Mouse (Mus musculus): Measurements from ENCODE around the gene Ift80. TPM values are rescaled to one million over a fixed set of nuclear protein-coding genes. Genes with fewer than 3 reads are reported as not detected.
"Not testable (repeated sequence)": the region's sequence is repeated elsewhere in the genome, so short reads cannot be mapped to it uniquely, and the experiment has no call there.

Ift80 gene
- polyA plus RNA-seq, 1 experiment from 2014 or later: 20.7 TPM

- 53% methylated on average over 9 of the region's 9 CpGs for WGBS
- no peak overlapping the region for H3K4me2 ChIP-seq (ENCODE audit: low read depth, low read length)
- H3K9ac ChIP-seq (ENCODE audit: low read length): no peak overlapping the region
- no peaks in the 10 kb centered on the region for H3K9me3 ChIP-seq (ENCODE audit: control insufficient read depth, low read length)
- no peak for ATAC-seq (ENCODE audit: low read depth)
- no peaks in the 10 kb centered on the region for H3K36me3 ChIP-seq (ENCODE audit: control insufficient read depth, insufficient read depth, low read length)
- H3K27ac ChIP-seq (ENCODE audit: low read length): no peak overlapping the region
- no peaks in the 10 kb centered on the region for H3K27me3 ChIP-seq (ENCODE audit: control insufficient read depth, insufficient read depth, low read depth, low read length)
- no peak overlapping the region for H3K4me3 ChIP-seq (ENCODE audit: low read length)
- H3K4me1 ChIP-seq (replicated peaks; ENCODE audit: control insufficient read depth, insufficient read depth, low read length): no peaks in the 10 kb centered on the region
Observed at GRCm38 (mm10) chr3:68928619-68929018, 75.8 kb downstream of the Ift80 start.

GRCm38 (mm10) chr3:68907509-68907908 lies 96.9 kb downstream of the Ift80 start:
- no peak overlapping the region for H3K4me3 ChIP-seq (ENCODE audit: low read length)
- 83% methylated on average over 4 of the region's 4 CpGs for WGBS
- no peak overlapping the region for H3K4me2 ChIP-seq (ENCODE audit: low read depth, low read length)
- no peak for ATAC-seq (ENCODE audit: low read depth)
- H3K27me3 ChIP-seq (ENCODE audit: control insufficient read depth, insufficient read depth, low read depth, low read length): no peaks in the 10 kb centered on the region
- no peaks in the 10 kb centered on the region for H3K36me3 ChIP-seq (ENCODE audit: control insufficient read depth, insufficient read depth, low read length)
- no peak overlapping the region for H3K27ac ChIP-seq (ENCODE audit: low read length)
- H3K4me1 ChIP-seq (replicated peaks; ENCODE audit: control insufficient read depth, insufficient read depth, low read length): no peaks in the 10 kb centered on the region
- no peak overlapping the region for H3K9ac ChIP-seq (ENCODE audit: low read length)
- no peaks in the 10 kb centered on the region for H3K9me3 ChIP-seq (ENCODE audit: control insufficient read depth, low read length)

DNA sequence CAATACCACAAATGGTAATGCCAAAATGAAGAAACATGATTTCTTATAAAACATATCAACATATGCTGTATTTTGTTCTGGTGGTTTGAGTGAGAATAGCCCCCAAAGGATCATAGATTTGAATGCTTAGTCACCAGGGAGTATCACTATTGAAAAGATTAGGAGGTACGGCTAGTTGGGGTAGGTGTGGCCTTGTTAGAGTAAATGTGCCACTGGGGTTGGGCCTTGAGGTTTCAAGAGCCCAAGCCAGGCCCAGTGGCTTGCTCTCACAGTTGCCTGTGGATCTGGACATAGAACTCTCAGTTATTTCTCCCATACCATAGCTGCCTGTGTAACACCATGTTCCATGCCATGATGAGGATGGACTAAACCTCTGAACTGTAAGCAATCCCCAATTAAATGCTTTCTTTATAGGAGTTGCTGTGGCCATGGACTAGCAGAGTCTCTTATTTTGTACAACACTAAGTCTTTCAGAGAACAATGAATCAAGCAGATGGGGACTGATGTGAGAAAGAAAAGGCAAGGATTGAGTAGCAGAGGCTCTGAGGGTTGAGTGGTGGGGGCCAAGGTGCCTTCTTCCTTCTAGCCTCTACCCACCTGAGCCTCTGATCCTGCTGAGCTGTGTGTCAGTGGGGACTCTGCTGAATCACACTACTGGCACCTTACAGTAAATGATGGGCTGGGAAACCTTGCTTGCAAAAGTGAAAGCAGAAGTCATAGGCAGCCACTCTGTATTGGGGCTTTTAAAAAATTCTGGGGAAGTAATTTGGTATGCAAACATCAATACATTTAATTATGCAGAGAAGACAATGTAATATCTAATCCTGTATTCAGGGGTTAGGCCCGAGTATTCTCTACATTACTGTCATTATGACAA lies 99.2 kb downstream of the Ift80 start:
- Histone ChIP-seq H3K27ac (ENCODE audit: low read length) (no peak overlapping the region), H3K4me3 (ENCODE audit: low read length) (no peak overlapping the region), H3K4me2 (ENCODE audit: low read depth, low read length) (no peak overlapping the region), H3K27me3 (ENCODE audit: control insufficient read depth, insufficient read depth, low read depth, low read length) (no peaks in the 10 kb centered on the region), H3K36me3 (ENCODE audit: control insufficient read depth, insufficient read depth, low read length) (no peaks in the 10 kb centered on the region), H3K9me3 (ENCODE audit: control insufficient read depth, low read length) (no peaks in the 10 kb centered on the region), H3K9ac (ENCODE audit: low read length) (no peak overlapping the region), H3K4me1 (replicated peaks; ENCODE audit: control insufficient read depth, insufficient read depth, low read length) (no peaks in the 10 kb centered on the region)
- WGBS: 49% methylated on average over 2 of the region's 2 CpGs
- no peak for ATAC-seq (ENCODE audit: low read depth)

- H3K4me3 ChIP-seq (ENCODE audit: low read length); H3K27ac ChIP-seq (ENCODE audit: low read length); H3K36me3 ChIP-seq (ENCODE audit: control insufficient read depth, insufficient read depth, low read length); H3K4me1 ChIP-seq (replicated peaks; ENCODE audit: control insufficient read depth, insufficient read depth, low read length); H3K27me3 ChIP-seq (ENCODE audit: control insufficient read depth, insufficient read depth, low read depth, low read length); H3K9ac ChIP-seq (ENCODE audit: low read length); H3K9me3 ChIP-seq (ENCODE audit: control insufficient read depth, low read length); H3K4me2 ChIP-seq (ENCODE audit: low read depth, low read length): not testable (repeated sequence)
- WGBS: 91% methylated on average over 10 of the region's 20 CpGs
- peak; percentile 62; the same call in 1 of the 2 replicates for ATAC-seq (ENCODE audit: low read depth)
Observed at GRCm38 (mm10) chr3:68902636-68903035, 101.7 kb downstream of the Ift80 start.

DNA sequence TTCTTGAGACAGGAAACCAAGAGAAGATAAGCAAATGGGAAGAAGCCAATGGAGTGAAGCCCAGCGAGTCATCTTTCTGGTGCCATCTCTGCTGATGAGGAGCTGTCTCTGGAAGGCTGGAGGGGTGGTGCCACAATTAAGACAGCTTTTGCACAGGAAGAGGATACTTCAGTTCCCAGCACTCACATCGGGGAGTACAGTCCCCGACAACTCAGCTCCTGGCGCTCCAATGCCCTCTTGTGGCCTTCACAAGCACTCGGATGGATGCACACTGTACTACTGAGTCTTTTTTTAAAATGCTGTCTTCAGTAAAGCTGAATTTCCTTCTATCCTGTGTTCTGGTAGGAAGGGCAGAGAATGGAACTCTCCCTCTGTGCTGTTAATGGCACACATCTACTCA lies 107.2 kb downstream of the Ift80 start:
- WGBS: 85% methylated on average over 5 of the region's 5 CpGs
- no peaks in the 10 kb centered on the region for H3K9me3 ChIP-seq (ENCODE audit: control insufficient read depth, low read length)
- no peak overlapping the region for H3K4me3 ChIP-seq (ENCODE audit: low read length)
- no peaks in the 10 kb centered on the region for H3K4me1 ChIP-seq (replicated peaks; ENCODE audit: control insufficient read depth, insufficient read depth, low read length)
- H3K9ac ChIP-seq (ENCODE audit: low read length): no peak overlapping the region
- no peaks in the 10 kb centered on the region for H3K27me3 ChIP-seq (ENCODE audit: control insufficient read depth, insufficient read depth, low read depth, low read length)
- no peaks in the 10 kb centered on the region; the same call in 1 of the 2 replicates for H3K36me3 ChIP-seq (ENCODE audit: control insufficient read depth, insufficient read depth, low read length)
- no peak for ATAC-seq (ENCODE audit: low read depth)
- H3K27ac ChIP-seq (ENCODE audit: low read length): no peak overlapping the region
- H3K4me2 ChIP-seq (ENCODE audit: low read depth, low read length): no peak overlapping the region

- Histone ChIP-seq H3K27ac (ENCODE audit: low read length) (no peak overlapping the region), H3K9me3 (ENCODE audit: control insufficient read depth, low read length) (no peaks in the 10 kb centered on the region), H3K4me3 (ENCODE audit: low read length) (no peak overlapping the region), H3K4me1 (replicated peaks; ENCODE audit: control insufficient read depth, insufficient read depth, low read length) (no peaks in the 10 kb centered on the region), H3K36me3 (ENCODE audit: control insufficient read depth, insufficient read depth, low read length) (no peaks in the 10 kb centered on the region; the same call in 1 of the 2 replicates), H3K4me2 (ENCODE audit: low read depth, low read length) (no peak overlapping the region), H3K9ac (ENCODE audit: low read length) (no peak overlapping the region), H3K27me3 (ENCODE audit: control insufficient read depth, insufficient read depth, low read depth, low read length) (no peaks in the 10 kb centered on the region)
- no peak for ATAC-seq (ENCODE audit: low read depth)
- 48% methylated on average over 4 of the region's 4 CpGs for WGBS
Observed at GRCm38 (mm10) chr3:68895426-68895825, 108.9 kb downstream of the Ift80 start.

DNA sequence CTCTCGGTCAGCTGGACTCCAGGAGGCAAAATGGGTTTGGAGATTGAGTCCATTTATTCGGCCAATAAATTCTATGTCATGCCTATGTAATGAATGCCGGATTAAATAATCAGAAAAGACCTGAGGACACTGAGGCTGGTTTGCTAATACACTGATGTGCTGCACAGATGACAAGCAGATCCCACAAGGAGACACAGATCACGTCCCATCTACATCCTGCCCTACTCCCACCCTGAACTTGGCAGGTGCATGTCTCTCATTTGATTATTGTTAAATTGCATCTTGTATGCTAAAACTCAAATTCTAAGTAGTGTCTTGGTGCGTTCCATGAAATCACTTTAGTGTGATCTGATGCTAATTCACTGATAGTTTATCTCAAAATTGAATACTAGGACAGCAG lies 117.5 kb downstream of the Ift80 start:
- Histone ChIP-seq H3K4me3 (ENCODE audit: low read length) (no peak overlapping the region), H3K9ac (ENCODE audit: low read length) (no peak overlapping the region), H3K4me2 (ENCODE audit: low read depth, low read length) (no peak overlapping the region), H3K27ac (ENCODE audit: low read length) (no peak overlapping the region), H3K4me1 (replicated peaks; ENCODE audit: control insufficient read depth, insufficient read depth, low read length) (no peaks in the 10 kb centered on the region), H3K27me3 (ENCODE audit: control insufficient read depth, insufficient read depth, low read depth, low read length) (no peaks in the 10 kb centered on the region), H3K9me3 (ENCODE audit: control insufficient read depth, low read length) (no peaks in the 10 kb centered on the region), H3K36me3 (ENCODE audit: control insufficient read depth, insufficient read depth, low read length) (no peaks in the 10 kb centered on the region)
- ATAC-seq (ENCODE audit: low read depth): no peak
- 90% methylated on average over 5 of the region's 5 CpGs for WGBS

GRCm38 (mm10) chr3:68874079-68874478 lies 130.3 kb downstream of the Ift80 start:
- Histone ChIP-seq H3K4me3 (ENCODE audit: low read length) (no peak overlapping the region), H3K4me2 (ENCODE audit: low read depth, low read length) (no peak overlapping the region), H3K9me3 (ENCODE audit: control insufficient read depth, low read length) (no peaks in the 10 kb centered on the region), H3K27ac (ENCODE audit: low read length) (no peak overlapping the region), H3K36me3 (ENCODE audit: control insufficient read depth, insufficient read depth, low read length) (no peaks in the 10 kb centered on the region), H3K27me3 (ENCODE audit: control insufficient read depth, insufficient read depth, low read depth, low read length) (peaks cover 19% of the 10 kb centered on the region), H3K9ac (ENCODE audit: low read length) (no peak overlapping the region), H3K4me1 (replicated peaks; ENCODE audit: control insufficient read depth, insufficient read depth, low read length) (peaks cover 11% of the 10 kb centered on the region)
- no peak for ATAC-seq (ENCODE audit: low read depth)
- 77% methylated on average over 2 of the region's 2 CpGs for WGBS

GRCm38 (mm10) chr3:68870568-68870950 lies 133.8 kb downstream of the Ift80 start:
- no peak for ATAC-seq (ENCODE audit: low read depth)
- H3K9ac ChIP-seq (ENCODE audit: low read length): peak overlapping the region; percentile 63; the same call in 1 of the 2 replicates
- 3% methylated on average over 15 of the region's 15 CpGs for WGBS
- no peak overlapping the region for H3K27ac ChIP-seq (ENCODE audit: low read length)
- peaks cover 14% of the 10 kb centered on the region for H3K4me1 ChIP-seq (replicated peaks; ENCODE audit: control insufficient read depth, insufficient read depth, low read length)
- peaks cover 36% of the 10 kb centered on the region for H3K27me3 ChIP-seq (ENCODE audit: control insufficient read depth, insufficient read depth, low read depth, low read length)
- H3K9me3 ChIP-seq (ENCODE audit: control insufficient read depth, low read length): no peaks in the 10 kb centered on the region; the same call in 1 of the 2 replicates
- H3K4me3 ChIP-seq (ENCODE audit: low read length): peak overlapping the region; percentile 63
- no peaks in the 10 kb centered on the region for H3K36me3 ChIP-seq (ENCODE audit: control insufficient read depth, insufficient read depth, low read length)
- H3K4me2 ChIP-seq (ENCODE audit: low read depth, low read length): peak overlapping the region; percentile 100

All from lung, embryonic 16.5 days (tissue).